Mouse (Mus musculus) midbrain, postnatal 0 days (tissue): ENCODE data around the gene Hhipl1. TPM values are rescaled to one million over a fixed set of nuclear protein-coding genes. Genes with fewer than 3 reads are reported as not detected.

Experiments
- ATAC-seq: fragments of 200-750 bp; cut with Nextera tagmentation; 2 replicates; pipeline ENCODE4 v1.8.0; 2017; ENCODE audit warnings: moderate number of reproducible peaks, mild to moderate bottlenecking, moderate TSS enrichment, moderate library complexity; ENCODE audit not compliant: low FRiP score
- DNase-seq: peaks from one replicate; pipeline ENCODE4 v3.0.0-alpha.2; 2015; ENCODE audit warnings: low spot score
- H3K27ac ChIP-seq: fragments of 300-500 bp; sonication (generic); 2 replicates; pipeline ENCODE4 v1.5.1; 2014; ENCODE audit warnings: low read depth, mild to moderate bottlenecking, low read length, mixed read lengths
- H3K27me3 ChIP-seq: fragments of 300-500 bp; sonication (generic); 2 replicates; pipeline ENCODE4 v1.6.1; 2014; ENCODE audit warnings: low read length, control low read depth, mixed read lengths; ENCODE audit not compliant: insufficient read depth
- H3K36me3 ChIP-seq: fragments of 300-500 bp; sonication (generic); 2 replicates; pipeline ENCODE4 v1.6.1; 2014; ENCODE audit warnings: low read length, control low read depth, mixed read lengths; ENCODE audit not compliant: insufficient read depth
- H3K4me1 ChIP-seq: fragments of 300-500 bp; sonication (generic); 2 replicates; pipeline ENCODE4 v1.6.1; 2014; ENCODE audit warnings: mild to moderate bottlenecking, control low read depth, antibody characterized with exemption, low read length, mixed read lengths; ENCODE audit not compliant: insufficient read depth
- H3K4me2 ChIP-seq: fragments of 300-500 bp; sonication (generic); 2 replicates; pipeline ENCODE4 v1.6.1; 2014; ENCODE audit warnings: low read depth, mild to moderate bottlenecking, low read length, mixed read lengths; ENCODE audit not compliant: poor library complexity, severe bottlenecking
- H3K4me3 ChIP-seq: fragments of 300-500 bp; sonication (generic); 2 replicates; pipeline ENCODE4 v1.5.1; 2014; ENCODE audit warnings: low read depth, mild to moderate bottlenecking, low read length, moderate library complexity
- H3K9ac ChIP-seq: fragments of 300-500 bp; sonication (generic); replicated peaks from 2 replicates; pipeline ENCODE4 v1.6.1; 2014; ENCODE audit warnings: mild to moderate bottlenecking, low read length, moderate library complexity, mixed read lengths; ENCODE audit not compliant: poor library complexity, severe bottlenecking
- H3K9me3 ChIP-seq: fragments of 300-500 bp; sonication (generic); 2 replicates; pipeline ENCODE4 v1.6.1; 2016; ENCODE audit warnings: low read length, control low read depth
- CTCF ChIP-seq: IDR thresholded peaks from 2 replicates; pipeline ENCODE4 v1.5.1; 2016; ENCODE audit warnings: antibody characterized with exemption, mild to moderate bottlenecking
- WGBS: fragments of 180-500 bp; shearing (Covaris S2); extraction: QIAGEN DNeasy Blood & Tissue Kit; methylation state at CpG from one replicate; pipeline ENCODE4 v1.1.7; 2014; 5-methylcytosine and 5-hydroxymethylcytosine counted together
- polyA plus RNA-seq: library from polyadenylated mRNA; unstranded; fragments of >200 nt; fragmentation: Nextera tagmentation; extraction: Ambion mirVana; gene quantifications from 2 replicates; pipeline ENCODE4 v1.2.1, GENCODE M21; 2015
- total RNA-seq: library from RNA; depleted of rRNA; stranded (reverse); fragments of >200 nt; gene quantifications from 2 replicates; pipeline ENCODE4 v1.2.3, GENCODE M21; 2014; rRNA removed

The Hhipl1 gene
- 9.3 and 10.4 TPM in 2 replicates for total RNA-seq
- 2.7 and 2.9 TPM in 2 replicates for polyA plus RNA-seq

DNA sequence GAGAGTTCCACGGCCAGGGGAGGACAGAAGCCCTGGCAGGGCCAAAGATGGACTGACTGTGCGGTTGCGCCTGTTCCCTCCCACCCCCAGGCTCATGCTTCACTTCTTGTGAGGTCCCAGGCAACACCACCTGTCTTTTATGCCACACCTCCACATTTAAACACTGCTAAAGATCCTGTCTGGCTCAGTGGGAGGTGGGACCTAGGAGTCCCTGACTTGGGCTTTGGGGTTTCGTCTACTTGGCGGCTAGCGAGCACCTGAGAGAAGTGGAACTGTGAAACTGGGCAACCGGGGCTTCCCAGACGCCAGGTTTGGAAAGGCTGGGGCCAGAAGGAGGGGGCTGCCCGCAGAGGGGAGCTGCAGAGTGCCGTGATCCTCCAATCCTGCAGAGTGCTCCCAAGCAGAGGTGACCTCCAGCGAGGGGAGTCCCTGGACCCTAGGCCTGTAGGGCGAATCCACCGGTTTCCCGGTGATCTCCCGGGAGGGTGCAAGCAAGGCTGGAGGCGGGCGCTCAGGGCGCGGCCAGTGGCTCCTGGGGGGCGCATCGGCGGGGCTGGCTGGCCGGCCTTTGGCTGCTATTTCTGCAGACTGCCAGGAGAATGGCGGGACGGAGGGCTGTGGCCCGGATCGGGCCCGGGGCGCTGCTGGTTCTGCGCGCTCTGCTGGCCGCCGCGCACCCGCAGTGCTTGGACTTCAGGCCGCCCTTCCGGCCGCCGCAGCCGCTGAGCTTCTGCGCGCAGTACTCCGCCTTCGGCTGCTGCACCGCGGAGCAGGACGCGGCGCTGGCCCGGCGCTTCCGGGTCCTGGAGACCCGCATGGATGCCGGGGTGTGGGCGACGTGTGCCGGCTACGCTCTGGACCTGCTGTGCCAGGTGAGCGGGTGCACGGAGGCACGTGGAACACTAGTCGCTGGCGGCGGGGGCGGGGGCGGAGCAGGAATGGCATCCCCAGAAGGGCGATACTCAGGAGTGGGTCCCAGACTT lies at the start of gene Hhipl1:
TSS of gene Hhipl1 (plus strand) at position 459 of the 983 bp plus-strand sequence.
- H3K27ac ChIP-seq: 0 out of 2 replicates have a peak within 1 kb of the TSS, but pooled peaks have one; percentile 38
- WGBS: 5% methylated on average over 64 of the region's 67 CpGs
- H3K36me3 ChIP-seq: no peaks in the 10 kb centered on the region
- no peaks in the 10 kb centered on the region for H3K27me3 ChIP-seq
- no peaks in the 10 kb centered on the region for H3K9me3 ChIP-seq
- peak within 1 kb of the TSS; percentile 96 for H3K4me2 ChIP-seq
- ATAC-seq (peak; percentile 38), DNase-seq (peak; percentile 31)
- H3K4me1 ChIP-seq: peaks cover 5% of the 10 kb centered on the region; the same call in 1 of the 2 replicates
- peak within 1 kb of the TSS; percentile 65 for H3K4me3 ChIP-seq
- peak within 1 kb of the TSS; percentile 91 for H3K9ac ChIP-seq
- TF ChIP-seq CTCF: no peak

DNA sequence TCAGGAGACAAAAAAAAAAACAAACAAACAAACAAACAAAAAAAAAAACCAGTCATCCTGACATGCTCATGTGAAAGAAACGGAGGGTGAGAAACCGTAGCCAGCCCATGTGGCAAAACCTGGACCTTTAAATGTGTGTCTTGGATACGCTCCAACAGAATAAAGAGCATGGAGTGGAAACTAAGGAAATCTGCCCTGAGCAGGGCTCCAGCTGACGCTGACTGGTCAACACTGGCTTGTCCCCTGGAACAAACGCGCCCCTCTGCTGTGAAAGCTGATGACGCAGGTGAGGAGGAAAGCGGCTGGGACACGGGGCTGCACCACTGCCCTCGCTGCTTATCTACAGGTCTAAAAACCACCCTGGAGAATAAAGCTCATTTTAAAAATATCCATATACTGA lies 49.3 kb upstream of the Hhipl1 start:
- Histone ChIP-seq H3K4me3 (no peak overlapping the region), H3K4me2 (no peak overlapping the region), H3K4me1 (peaks cover 20% of the 10 kb centered on the region; the same call in 1 of the 2 replicates), H3K36me3 (no peaks in the 10 kb centered on the region), H3K9ac (no peak overlapping the region), H3K27ac (no peak overlapping the region), H3K9me3 (no peaks in the 10 kb centered on the region), H3K27me3 (no peaks in the 10 kb centered on the region)
- DNase-seq (no peak), ATAC-seq (no peak)
- TF ChIP-seq CTCF: no peak
- 42% methylated on average over 10 of the region's 10 CpGs for WGBS

DNA sequence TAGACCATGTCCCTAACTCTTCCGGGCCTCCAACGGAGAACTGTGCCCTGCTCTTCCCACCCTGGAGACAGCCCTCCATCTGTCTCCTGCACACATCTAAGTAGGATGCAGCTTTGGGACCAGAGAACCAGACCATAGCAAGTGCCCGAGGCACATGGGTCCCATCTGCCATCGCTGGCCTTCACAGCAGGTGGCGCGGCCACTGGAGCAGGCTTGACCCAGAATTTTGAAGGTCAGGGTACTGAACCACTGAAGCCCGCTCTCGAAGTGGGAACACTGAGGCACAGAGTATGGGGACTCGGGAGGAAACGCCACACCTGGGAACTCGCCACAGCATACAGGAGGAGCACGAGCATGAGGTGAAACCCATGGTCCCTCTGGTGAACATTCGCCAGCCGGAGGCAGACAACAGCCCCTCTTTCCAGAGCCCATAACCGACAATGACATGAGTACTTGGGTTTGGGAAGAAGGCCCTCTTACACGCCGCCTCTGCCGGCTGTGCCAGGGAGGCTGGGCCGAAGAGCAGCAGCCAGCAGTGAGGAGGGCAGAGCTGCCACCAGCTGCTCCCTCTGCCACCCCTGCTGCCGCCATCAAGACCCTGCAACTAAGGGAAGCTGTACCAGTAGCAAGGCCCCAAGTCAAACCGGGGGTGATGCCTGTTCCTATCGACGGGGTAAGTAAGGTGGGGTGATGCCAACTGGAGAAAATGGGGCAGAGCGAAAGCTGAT lies 46.6 kb upstream of the Hhipl1 start:
- Histone ChIP-seq H3K4me1 (peaks cover 25% of the 10 kb centered on the region; the same call in 1 of the 2 replicates), H3K9ac (no peak overlapping the region), H3K9me3 (no peaks in the 10 kb centered on the region), H3K4me2 (no peak overlapping the region), H3K27ac (no peak overlapping the region), H3K27me3 (no peaks in the 10 kb centered on the region), H3K4me3 (no peak overlapping the region), H3K36me3 (no peaks in the 10 kb centered on the region)
- no peak for TF ChIP-seq CTCF
- 73% methylated on average over 24 of the region's 24 CpGs for WGBS
- ATAC-seq (no peak), DNase-seq (peak; percentile 49)

DNA sequence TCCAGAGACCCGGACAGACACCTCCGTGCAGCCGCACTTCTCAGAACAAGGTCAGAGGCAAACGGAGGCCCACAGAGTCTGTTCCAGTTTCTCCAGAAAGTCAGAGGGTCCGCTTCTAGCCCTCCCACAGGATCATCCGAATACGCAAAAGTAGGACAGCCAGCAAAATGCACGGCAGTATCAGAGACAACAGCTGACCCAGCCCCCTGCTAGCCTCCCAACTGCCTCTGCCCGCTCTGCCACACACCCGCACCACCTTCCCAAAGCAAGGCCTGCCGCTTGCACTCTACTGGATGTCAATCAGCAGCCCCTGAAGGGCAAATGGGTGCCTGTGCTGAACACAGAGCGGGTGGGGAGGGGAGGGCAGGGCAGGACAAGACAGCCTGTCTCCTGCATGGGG lies 45.1 kb upstream of the Hhipl1 start:
- Histone ChIP-seq H3K27ac (no peak overlapping the region), H3K9me3 (no peaks in the 10 kb centered on the region), H3K27me3 (no peaks in the 10 kb centered on the region), H3K9ac (no peak overlapping the region), H3K4me2 (no peak overlapping the region), H3K4me3 (no peak overlapping the region), H3K4me1 (peaks cover 29% of the 10 kb centered on the region), H3K36me3 (no peaks in the 10 kb centered on the region)
- WGBS: 83% methylated on average over 12 of the region's 12 CpGs
- no peak for TF ChIP-seq CTCF
- no peak for ATAC-seq
- no peak for DNase-seq

DNA sequence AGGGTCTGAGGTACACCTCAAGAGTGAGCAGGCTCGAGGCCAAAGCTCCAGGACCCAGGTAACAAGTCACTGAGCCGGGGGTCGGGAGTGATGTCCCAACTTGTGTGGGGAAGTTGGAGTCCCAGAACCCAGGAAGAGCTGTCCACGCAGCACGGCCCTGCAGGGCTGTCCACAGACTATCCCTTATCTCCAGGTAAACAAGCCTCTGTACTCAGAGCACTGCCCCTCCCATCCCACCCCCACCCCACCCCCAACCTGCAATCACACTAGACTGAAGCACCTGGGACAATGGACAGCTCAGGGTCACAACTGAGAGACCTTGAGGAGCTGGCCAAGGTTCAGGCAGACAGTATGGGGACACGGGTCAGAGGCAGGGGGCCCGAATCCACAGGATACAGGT lies 41.2 kb upstream of the Hhipl1 start:
- H3K4me2 ChIP-seq: no peak overlapping the region

More for the DNA sequence above, 41.2 kb upstream of the Hhipl1 start:
- WGBS: 82% methylated on average over 6 of the region's 7 CpGs
- Histone ChIP-seq H3K27ac (no peak overlapping the region), H3K36me3 (no peaks in the 10 kb centered on the region), H3K9me3 (no peaks in the 10 kb centered on the region), H3K4me3 (no peak overlapping the region), H3K27me3 (no peaks in the 10 kb centered on the region), H3K4me1 (peaks cover 34% of the 10 kb centered on the region), H3K9ac (no peak overlapping the region)
- DNase-seq (no peak), ATAC-seq (no peak)
- no peak for TF ChIP-seq CTCF
